Mouse (Mus musculus) CH12.LX (cell line): Measurements from ENCODE around the gene 2210011C24Rik. TPM values are rescaled to one million over a fixed set of nuclear protein-coding genes. Genes with fewer than 3 reads are reported as not detected.

ENCODE experiments used
- DNase-seq: peaks from one replicate; pipeline ENCODE4 v3.0.0-alpha.2; 2013; ENCODE audit errors: extremely low read depth
- H3K27ac ChIP-seq: 2 replicates; pipeline ENCODE4 v1.5.1; 2012; ENCODE audit warnings: low read depth, mild to moderate bottlenecking, control low read depth, moderate library complexity; ENCODE audit not compliant: insufficient read depth
- H3K27me3 ChIP-seq: replicated peaks from 2 replicates; pipeline ENCODE3; 2012; ENCODE audit warnings: inconsistent platforms
- H3K36me3 ChIP-seq, 2 experiments: replicated peaks in 1 of 2; 2 replicates each; pipeline versions ENCODE3 to v1.6.1; 2012; ENCODE audit warnings: inconsistent platforms in 1 of 2, low read length in 1 of 2, mild to moderate bottlenecking in 1 of 2, mixed read lengths in 1 of 2, moderate library complexity in 1 of 2; ENCODE audit not compliant: control insufficient read depth in 1 of 2, insufficient read depth in 1 of 2
- H3K4me1 ChIP-seq, 2 experiments: 2 replicates each; pipeline ENCODE4 v1.6.1; 2012; ENCODE audit warnings: inconsistent platforms in 1 of 2, moderate library complexity in 1 of 2; ENCODE audit not compliant: insufficient read depth in 2 of 2, control insufficient read depth in 1 of 2
- H3K4me2 ChIP-seq: 2 replicates; pipeline ENCODE4 v1.6.1; 2012; ENCODE audit warnings: low read depth, mild to moderate bottlenecking, control low read depth; ENCODE audit not compliant: poor library complexity, insufficient read depth, severe bottlenecking
- H3K4me3 ChIP-seq, 3 experiments: fragments of 150-350 bp in 1 of 3; sonication (generic) in 1 of 3; replicated peaks in 1 of 3; 2 replicates each; pipeline versions ENCODE3 to v1.5.1; 2011 to 2012; ENCODE audit warnings: low read depth in 2 of 3, low read length in 2 of 3, mild to moderate bottlenecking in 2 of 3, moderate library complexity in 2 of 3, control low read depth in 1 of 3, improper control_type of control experiment in 1 of 3, inconsistent platforms in 1 of 3, mixed read lengths in 1 of 3; ENCODE audit not compliant: poor library complexity in 1 of 3
- H3K79me2 ChIP-seq: replicated peaks from 2 replicates; pipeline ENCODE4 v1.6.1; 2012; ENCODE audit warnings: mild to moderate bottlenecking, moderate library complexity; ENCODE audit not compliant: control insufficient read depth, poor library complexity, insufficient read depth, severe bottlenecking; ENCODE audit errors: extremely low read depth
- H3K9ac ChIP-seq: 2 replicates; pipeline ENCODE4 v1.6.1; 2012; ENCODE audit warnings: low read depth, mild to moderate bottlenecking, control low read depth, moderate library complexity; ENCODE audit not compliant: insufficient read depth
- H3K9me3 ChIP-seq: replicated peaks from 2 replicates; pipeline ENCODE3; 2012; ENCODE audit warnings: low read length, inconsistent platforms, mixed read lengths
- CHD2 ChIP-seq: IDR thresholded peaks from 2 replicates; pipeline ENCODE4 v1.6.1; 2011; ENCODE audit warnings: low read length, improper control_type of control experiment
- ELF1 ChIP-seq: IDR thresholded peaks from 2 replicates; pipeline ENCODE4 v1.6.1; 2014; ENCODE audit warnings: low read depth, mild to moderate bottlenecking, inconsistent platforms, low read length, improper control_type of control experiment
- EP300 ChIP-seq: IDR thresholded peaks from 2 replicates; pipeline ENCODE4 v1.6.1; 2011; ENCODE audit warnings: low read length, improper control_type of control experiment
- ETS1 ChIP-seq: conservative IDR thresholded peaks from 2 replicates; pipeline ENCODE4 v1.6.1; 2012; ENCODE audit warnings: low read depth, mild to moderate bottlenecking, inconsistent platforms, low read length, improper control_type of control experiment, moderate library complexity
- GABPA ChIP-seq: IDR thresholded peaks from 2 replicates; pipeline ENCODE4 v1.6.1; 2012; ENCODE audit warnings: low read depth, low read length, improper control_type of control experiment, inconsistent platforms; ENCODE audit not compliant: insufficient replicate concordance
- JUN ChIP-seq: IDR thresholded peaks from 2 replicates; pipeline ENCODE4 v1.6.1; 2011; ENCODE audit warnings: low read depth, mild to moderate bottlenecking, low read length, improper control_type of control experiment, moderate library complexity; ENCODE audit not compliant: insufficient read depth
- KAT2A ChIP-seq: IDR thresholded peaks from 2 replicates; pipeline ENCODE4 v1.6.1; 2012; ENCODE audit warnings: low read length, improper control_type of control experiment, inconsistent platforms; ENCODE audit not compliant: insufficient replicate concordance
- MAFK ChIP-seq: IDR thresholded peaks from 2 replicates; pipeline ENCODE4 v1.6.1; 2011; ENCODE audit warnings: low read length, improper control_type of control experiment; ENCODE audit not compliant: insufficient replicate concordance
- MAZ ChIP-seq: IDR thresholded peaks from 2 replicates; pipeline ENCODE4 v1.6.1; 2012; ENCODE audit warnings: low read depth, mild to moderate bottlenecking, inconsistent platforms, low read length, improper control_type of control experiment, moderate library complexity
- MEF2A ChIP-seq: IDR thresholded peaks from 2 replicates; pipeline ENCODE4 v1.6.1; 2014; ENCODE audit warnings: low read depth, mild to moderate bottlenecking, inconsistent platforms, low read length, improper control_type of control experiment, borderline replicate concordance
- NELFE ChIP-seq: IDR thresholded peaks from 2 replicates; pipeline ENCODE4 v1.6.1; 2011; ENCODE audit warnings: low read depth, low read length, improper control_type of control experiment
- PAX5 ChIP-seq: IDR thresholded peaks from 2 replicates; pipeline ENCODE4 v1.6.1; 2012; ENCODE audit warnings: low read length, inconsistent platforms, mixed read lengths
- POLR2A ChIP-seq: IDR thresholded peaks from 2 replicates; pipeline ENCODE4 v1.6.1; 2011; ENCODE audit warnings: low read depth, mild to moderate bottlenecking, improper control_type of control experiment, low read length
- RAD21 ChIP-seq: IDR thresholded peaks from 2 replicates; pipeline ENCODE4 v1.6.1; 2011; ENCODE audit warnings: low read depth, mild to moderate bottlenecking, low read length, improper control_type of control experiment, moderate library complexity
- RCOR1 ChIP-seq: conservative IDR thresholded peaks from 2 replicates; pipeline ENCODE4 v1.6.1; 2012; ENCODE audit warnings: low read depth, mild to moderate bottlenecking, inconsistent platforms, low read length, improper control_type of control experiment
- SIN3A ChIP-seq: IDR thresholded peaks from 2 replicates; pipeline ENCODE4 v1.6.1; 2012; ENCODE audit warnings: low read length, improper control_type of control experiment, inconsistent platforms
- UBTF ChIP-seq: IDR thresholded peaks from 2 replicates; pipeline ENCODE4 v1.6.1; 2012; ENCODE audit warnings: low read depth, mild to moderate bottlenecking, inconsistent platforms, low read length, improper control_type of control experiment, moderate library complexity
- USF1 ChIP-seq: IDR thresholded peaks from 2 replicates; pipeline ENCODE4 v1.6.1; 2014; ENCODE audit warnings: low read depth, mild to moderate bottlenecking, inconsistent platforms, low read length, improper control_type of control experiment
- ZC3H11A ChIP-seq: IDR thresholded peaks from 2 replicates; pipeline ENCODE4 v1.6.1; 2012; ENCODE audit warnings: low read depth, mild to moderate bottlenecking, inconsistent platforms, low read length, improper control_type of control experiment
- ZMIZ1 ChIP-seq: IDR thresholded peaks from 2 replicates; pipeline ENCODE4 v1.6.1; 2012; ENCODE audit warnings: low read depth, mild to moderate bottlenecking, inconsistent platforms, low read length, improper control_type of control experiment
- dilution Hi-C: fragments of 300-500 bp; cut with MboI; formaldehyde crosslinking; loops from 2 replicates; pipeline ENCODE4 v1.14.3; 2020; ENCODE audit warnings: low sequenced_read_pairs; ENCODE audit not compliant: extremely low pct_unique_long_range_greater_than_20kb, extremely low pct_ligation_motif_present
- in situ Hi-C: fragments of 300-500 bp; cut with MboI; formaldehyde crosslinking; loops from 3 replicates; pipeline ENCODE4 v1.14.3; 2019; ENCODE audit warnings: low sequenced_read_pairs, low pct_ligation_motif_present, low pct_unique_long_range_greater_than_20kb, mixed read lengths
- polyA plus RNA-seq: library from polyadenylated mRNA; unstranded; fragments of >175 nt; gene quantifications from 2 replicates; pipeline ENCODE4 v1.2.1, GENCODE M21; 2012; ENCODE audit warnings: low read depth; ENCODE audit not compliant: insufficient read length
- total RNA-seq, 2 experiments: library from RNA; depleted of rRNA; stranded (reverse); fragments of 300-350 nt in 1 of 2; fragments of >200 nt in 1 of 2; gene quantifications; 2 replicates each; pipeline ENCODE4 v1.2.3; 2012 to 2014

The 2210011C24Rik gene
- total and polyA plus RNA-seq, 3 experiments: not detected

DNA sequence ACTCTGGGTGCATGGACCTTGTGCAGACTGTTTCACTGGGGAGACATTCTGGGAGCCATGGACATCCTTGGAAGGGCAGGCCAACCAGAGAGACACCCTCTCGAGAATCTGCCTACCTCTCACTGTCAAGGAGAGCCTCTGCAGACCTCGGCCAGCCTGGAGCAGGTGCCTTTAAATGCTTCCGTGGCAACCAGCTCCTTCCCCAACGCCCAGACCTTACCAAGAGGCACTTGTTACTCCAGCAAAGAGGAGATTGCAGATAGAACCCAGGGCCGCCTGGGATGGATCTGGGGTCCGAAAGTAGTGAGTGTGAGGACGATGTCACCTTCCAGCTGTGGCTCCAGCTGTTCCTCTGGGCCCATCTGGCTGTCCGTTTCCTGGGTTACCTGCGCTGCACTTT, 33.8 kb downstream of the 2210011C24Rik start:
- Histone ChIP-seq H3K36me3 (peaks cover 19 to 39% of the 10 kb centered on the region in 2 experiments), H3K27me3 (no peaks in the 10 kb centered on the region), H3K9me3 (no peaks in the 10 kb centered on the region), H3K4me3 (no peak overlapping the region), H3K4me2 (no peak overlapping the region), H3K27ac (no peak overlapping the region), H3K79me2 (peaks cover 3% of the 10 kb centered on the region; the same call in 1 of the 2 replicates), H3K4me1 (peaks cover 7 to 43% of the 10 kb centered on the region in 2 experiments), H3K9ac (no peak overlapping the region)
- dilution Hi-C loops: no loop called here
- in situ Hi-C loops: no loop called here
- no peak for DNase-seq
- TF ChIP-seq ETS1: no peak
- TF ChIP-seq NELFE: no peak
- TF ChIP-seq ZC3H11A: no peak
- no peak for TF ChIP-seq USF1

- TF ChIP-seq GABPA: no peak
- TF ChIP-seq CHD2: no peak
- TF ChIP-seq SIN3A: no peak
- TF ChIP-seq JUN: no peak
- no peak for TF ChIP-seq USF1
- TF ChIP-seq UBTF: no peak
- no peak for TF ChIP-seq POLR2A
- TF ChIP-seq RCOR1: no peak
- TF ChIP-seq ELF1: no peak
- no peak for TF ChIP-seq PAX5
- no peak for TF ChIP-seq MAFK
- no peak for TF ChIP-seq MEF2A
- no peak for TF ChIP-seq KAT2A
- TF ChIP-seq MAZ: no peak
- TF ChIP-seq ZMIZ1: no peak
- TF ChIP-seq RAD21: no peak
- no peak for TF ChIP-seq EP300
- no peak overlapping the region for H3K4me2 ChIP-seq
- in situ Hi-C loops: no loop called here
Observed at GRCm38 (mm10) chr8:83977646-83978045, 34.3 kb downstream of the 2210011C24Rik start.

More at GRCm38 (mm10) chr8:83977646-83978045, 34.3 kb downstream of the 2210011C24Rik start:
- Histone ChIP-seq H3K9me3 (no peaks in the 10 kb centered on the region), H3K9ac (no peak overlapping the region), H3K4me1 (peaks cover 7 to 44% of the 10 kb centered on the region in 2 experiments), H3K27me3 (no peaks in the 10 kb centered on the region), H3K4me3 (no peak overlapping the region), H3K36me3 (peaks cover 14 to 39% of the 10 kb centered on the region in 2 experiments), H3K79me2 (peaks cover 3% of the 10 kb centered on the region; the same call in 1 of the 2 replicates), H3K27ac (no peak overlapping the region)
- DNase-seq: no peak
- dilution Hi-C loops: no loop called here
